Mouse (Mus musculus): ENCODE measurements around the gene Xpot. TPM values are rescaled to one million over a fixed set of nuclear protein-coding genes. Genes with fewer than 3 reads are reported as not detected.

The Xpot gene
- polyA plus RNA-seq, 1 experiment from 2014 or later, result 55.5 TPM

- Histone ChIP-seq H3K27ac (ENCODE audit: low read depth, low read length) (no peak overlapping the region), H3K4me3 (ENCODE audit: low read depth, low read length) (no peak overlapping the region), H3K4me1 (ENCODE audit: control insufficient read depth, insufficient read depth, low read length) (peaks cover 4% of the 10 kb centered on the region; the same call in 1 of the 2 replicates), H3K27me3 (ENCODE audit: control insufficient read depth, insufficient read depth, low read length) (no peaks in the 10 kb centered on the region), H3K36me3 (ENCODE audit: control insufficient read depth, insufficient read depth, low read length) (no peaks in the 10 kb centered on the region), H3K4me2 (no peak overlapping the region), H3K9ac (ENCODE audit: low read length) (no peak overlapping the region), H3K9me3 (ENCODE audit: control insufficient read depth, low read length) (no peaks in the 10 kb centered on the region)
- DNase-seq (ENCODE audit: low spot score, missing footprints) (peak; percentile 75), ATAC-seq (ENCODE audit: low FRiP score) (no peak)
- 90% methylated on average over 10 of the region's 10 CpGs for WGBS
Measured at GRCm38 (mm10) chr10:121627216-121627852, 1.2 kb upstream of the Xpot start.

- Histone ChIP-seq H3K4me3 (ENCODE audit: low read depth, low read length) (peak overlapping the region; percentile 75), H3K27ac (ENCODE audit: low read depth, low read length) (peak overlapping the region; percentile 78), H3K27me3 (ENCODE audit: control insufficient read depth, insufficient read depth, low read length) (no peaks in the 10 kb centered on the region), H3K4me1 (ENCODE audit: control insufficient read depth, insufficient read depth, low read length) (peaks cover 4% of the 10 kb centered on the region; the same call in 1 of the 2 replicates), H3K36me3 (ENCODE audit: control insufficient read depth, insufficient read depth, low read length) (no peaks in the 10 kb centered on the region), H3K9ac (ENCODE audit: low read length) (peak overlapping the region; percentile 60), H3K4me2 (peak overlapping the region; percentile 64), H3K9me3 (ENCODE audit: control insufficient read depth, low read length) (no peaks in the 10 kb centered on the region)
- ATAC-seq (ENCODE audit: low FRiP score) (no peak), DNase-seq (ENCODE audit: low spot score, missing footprints) (no peak)
- WGBS, result under 1% methylated on average over 41 of the region's 41 CpGs
Measured at GRCm38 (mm10) chr10:121625407-121626185, 536 bp downstream of the Xpot start.

DNA sequence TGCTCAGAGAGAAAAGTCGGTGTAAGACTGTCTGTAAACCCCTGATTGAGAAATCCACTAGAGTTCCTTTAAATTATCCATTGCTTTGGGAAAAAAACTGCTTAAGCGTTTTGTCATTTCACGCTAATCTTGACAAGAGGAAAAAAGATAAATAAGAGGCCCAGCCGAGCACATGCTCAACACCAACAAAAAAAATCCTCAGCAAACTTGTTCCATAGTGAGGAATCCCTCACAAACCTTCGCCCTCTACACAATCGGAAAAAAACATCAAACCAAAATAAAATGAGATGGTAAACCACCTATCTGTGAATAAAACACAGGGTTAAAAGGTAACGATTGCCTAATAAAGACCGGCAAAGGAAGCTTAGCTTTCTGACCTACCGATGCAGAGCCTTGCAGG, 1.1 kb downstream of the Xpot start:
- H3K4me3 ChIP-seq (ENCODE audit: low read depth, low read length), result peak overlapping the region; percentile 75
- peak overlapping the region; percentile 60 for H3K9ac ChIP-seq (ENCODE audit: low read length)
- no peaks in the 10 kb centered on the region for H3K27me3 ChIP-seq (ENCODE audit: control insufficient read depth, insufficient read depth, low read length)
- H3K27ac ChIP-seq (ENCODE audit: low read depth, low read length), result no peak overlapping the region
- WGBS, result 26% methylated on average over 9 of the region's 9 CpGs
- no peaks in the 10 kb centered on the region for H3K9me3 ChIP-seq (ENCODE audit: control insufficient read depth, low read length)
- H3K36me3 ChIP-seq (ENCODE audit: control insufficient read depth, insufficient read depth, low read length), result no peaks in the 10 kb centered on the region
- no peak for ATAC-seq (ENCODE audit: low FRiP score)
- peaks cover 4% of the 10 kb centered on the region; the same call in 1 of the 2 replicates for H3K4me1 ChIP-seq (ENCODE audit: control insufficient read depth, insufficient read depth, low read length)
- H3K4me2 ChIP-seq, result peak overlapping the region; percentile 64
- no peak for DNase-seq (ENCODE audit: low spot score, missing footprints)

GRCm38 (mm10) chr10:121623670-121624069, 2.5 kb downstream of the Xpot start:
- 91% methylated on average over 7 of the region's 7 CpGs for WGBS
- ATAC-seq (ENCODE audit: low FRiP score) (no peak), DNase-seq (ENCODE audit: low spot score, missing footprints) (no peak)
- Histone ChIP-seq H3K9me3 (ENCODE audit: control insufficient read depth, low read length) (no peaks in the 10 kb centered on the region), H3K27me3 (ENCODE audit: control insufficient read depth, insufficient read depth, low read length) (no peaks in the 10 kb centered on the region), H3K27ac (ENCODE audit: low read depth, low read length) (no peak overlapping the region), H3K4me3 (ENCODE audit: low read depth, low read length) (no peak overlapping the region), H3K9ac (ENCODE audit: low read length) (no peak overlapping the region), H3K4me1 (ENCODE audit: control insufficient read depth, insufficient read depth, low read length) (peaks cover 4% of the 10 kb centered on the region; the same call in 1 of the 2 replicates), H3K4me2 (no peak overlapping the region), H3K36me3 (ENCODE audit: control insufficient read depth, insufficient read depth, low read length) (0 out of 2 replicates have a peak, but pooled peaks cover 2% of the 10 kb centered on the region)

DNA sequence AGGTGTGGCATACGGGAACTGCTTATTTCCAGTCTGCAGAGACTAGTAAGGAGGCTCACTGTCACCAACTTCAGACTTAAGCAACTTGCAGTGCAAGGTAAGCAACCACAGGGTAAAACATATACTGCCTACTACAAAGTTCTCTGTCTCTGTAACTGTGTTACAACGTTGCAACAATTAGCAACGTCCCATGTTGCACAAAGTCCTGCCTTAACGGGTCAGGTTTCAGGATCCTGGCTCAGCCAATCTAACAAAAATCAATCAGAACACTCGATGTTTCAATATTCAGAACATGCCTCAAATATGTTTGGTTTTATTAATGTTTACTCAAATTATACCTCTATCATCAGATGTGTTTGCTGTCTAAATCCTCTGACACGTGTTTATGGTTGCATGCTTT, 3.7 kb downstream of the Xpot start:
- 94% methylated on average over 6 of the region's 6 CpGs for WGBS
- H3K4me2 ChIP-seq, result no peak overlapping the region
- 0 out of 2 replicates have a peak, but pooled peaks cover 4% of the 10 kb centered on the region for H3K36me3 ChIP-seq (ENCODE audit: control insufficient read depth, insufficient read depth, low read length)

GRCm38 (mm10) chr10:121615935-121616334, 10.2 kb downstream of the Xpot start:
- Histone ChIP-seq H3K9ac (ENCODE audit: low read length) (no peak overlapping the region), H3K4me3 (ENCODE audit: low read depth, low read length) (no peak overlapping the region), H3K36me3 (ENCODE audit: control insufficient read depth, insufficient read depth, low read length) (peaks cover 18% of the 10 kb centered on the region; the same call in 1 of the 2 replicates), H3K4me2 (no peak overlapping the region), H3K27me3 (ENCODE audit: control insufficient read depth, insufficient read depth, low read length) (no peaks in the 10 kb centered on the region), H3K27ac (ENCODE audit: low read depth, low read length) (no peak overlapping the region), H3K9me3 (ENCODE audit: control insufficient read depth, low read length) (no peaks in the 10 kb centered on the region), H3K4me1 (ENCODE audit: control insufficient read depth, insufficient read depth, low read length) (no peaks in the 10 kb centered on the region)
- ATAC-seq (ENCODE audit: low FRiP score), result no peak
- DNase-seq (ENCODE audit: low spot score, missing footprints), result no peak
- 43% methylated on average over 7 of the region's 7 CpGs for WGBS

More for the DNA sequence above, 3.7 kb downstream of the Xpot start:
- Histone ChIP-seq H3K9me3 (ENCODE audit: control insufficient read depth, low read length) (no peaks in the 10 kb centered on the region), H3K4me1 (ENCODE audit: control insufficient read depth, insufficient read depth, low read length) (peaks cover 4% of the 10 kb centered on the region; the same call in 1 of the 2 replicates), H3K4me3 (ENCODE audit: low read depth, low read length) (no peak overlapping the region), H3K27me3 (ENCODE audit: control insufficient read depth, insufficient read depth, low read length) (no peaks in the 10 kb centered on the region), H3K9ac (ENCODE audit: low read length) (no peak overlapping the region), H3K27ac (ENCODE audit: low read depth, low read length) (no peak overlapping the region)
- DNase-seq (ENCODE audit: low spot score, missing footprints), result no peak
- ATAC-seq (ENCODE audit: low FRiP score), result no peak

DNA sequence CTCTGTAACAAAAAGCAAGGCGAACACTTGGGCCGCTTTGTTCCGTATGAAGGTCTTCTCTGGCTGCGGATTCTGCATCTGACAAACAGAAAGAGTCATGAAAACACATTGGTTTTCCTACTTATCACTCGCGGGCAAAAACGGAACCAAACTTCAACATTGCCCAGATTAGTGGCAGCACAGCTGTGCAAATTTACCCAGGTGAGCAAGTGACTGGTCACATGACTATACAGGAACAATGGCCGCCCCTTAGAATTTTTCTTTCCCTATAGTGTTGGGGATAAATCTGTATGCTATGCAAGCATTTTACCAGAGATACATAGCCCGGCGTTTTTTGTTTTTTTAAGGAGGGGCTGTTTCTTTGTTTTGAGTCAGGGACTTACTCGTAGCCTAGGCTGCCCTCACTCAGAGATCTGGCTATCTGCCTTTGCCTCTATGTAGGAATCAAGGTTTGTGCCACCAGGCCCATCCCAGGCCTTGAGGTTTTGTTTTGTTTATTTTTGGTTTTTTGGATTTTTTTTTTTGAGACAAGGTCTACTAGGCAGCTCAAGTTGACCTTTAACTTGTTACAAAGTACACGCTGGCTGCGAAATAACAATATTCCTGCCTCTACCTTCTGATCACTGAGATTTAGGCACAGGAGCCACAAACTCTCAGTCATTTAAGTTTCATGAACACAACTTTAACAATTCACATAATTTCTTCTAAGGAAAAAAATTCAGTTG, 10.8 kb downstream of the Xpot start:
- DNase-seq (ENCODE audit: low spot score, missing footprints) (no peak), ATAC-seq (ENCODE audit: low FRiP score) (no peak)
- no peaks in the 10 kb centered on the region for H3K4me1 ChIP-seq (ENCODE audit: control insufficient read depth, insufficient read depth, low read length)

DNA sequence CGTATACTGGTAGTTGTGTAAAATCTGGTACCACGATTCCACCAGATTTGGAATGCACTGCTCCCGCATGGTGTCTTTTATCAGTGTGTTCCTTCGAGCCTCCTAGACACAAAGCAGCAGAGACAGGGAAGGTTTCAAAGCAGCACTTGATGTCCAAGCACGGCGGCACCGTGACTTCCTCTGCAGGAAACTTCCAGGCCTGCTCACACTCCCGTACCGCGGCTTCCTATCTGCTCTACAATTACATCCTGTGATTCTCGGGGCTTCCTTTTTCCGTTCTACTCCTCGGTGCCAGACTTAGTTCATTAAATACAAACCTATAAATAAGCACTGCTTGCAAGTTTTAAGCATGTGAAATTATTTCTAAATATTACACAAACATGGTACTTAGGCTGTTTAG, 12.6 kb downstream of the Xpot start:
- Histone ChIP-seq H3K4me1 (ENCODE audit: control insufficient read depth, insufficient read depth, low read length) (no peaks in the 10 kb centered on the region), H3K4me2 (no peak overlapping the region), H3K9me3 (ENCODE audit: control insufficient read depth, low read length) (no peaks in the 10 kb centered on the region), H3K9ac (ENCODE audit: low read length) (no peak overlapping the region), H3K4me3 (ENCODE audit: low read depth, low read length) (no peak overlapping the region), H3K27me3 (ENCODE audit: control insufficient read depth, insufficient read depth, low read length) (no peaks in the 10 kb centered on the region), H3K36me3 (ENCODE audit: control insufficient read depth, insufficient read depth, low read length) (peaks cover 26% of the 10 kb centered on the region), H3K27ac (ENCODE audit: low read depth, low read length) (no peak overlapping the region)
- WGBS, result 95% methylated on average over 13 of the region's 13 CpGs
- ATAC-seq (ENCODE audit: low FRiP score) (no peak), DNase-seq (ENCODE audit: low spot score, missing footprints) (no peak)

More for the DNA sequence above, 10.8 kb downstream of the Xpot start:
- Histone ChIP-seq H3K36me3 (ENCODE audit: control insufficient read depth, insufficient read depth, low read length) (peaks cover 21% of the 10 kb centered on the region; the same call in 1 of the 2 replicates), H3K9me3 (ENCODE audit: control insufficient read depth, low read length) (no peaks in the 10 kb centered on the region), H3K9ac (ENCODE audit: low read length) (no peak overlapping the region), H3K4me2 (no peak overlapping the region), H3K27me3 (ENCODE audit: control insufficient read depth, insufficient read depth, low read length) (no peaks in the 10 kb centered on the region), H3K27ac (ENCODE audit: low read depth, low read length) (no peak overlapping the region), H3K4me3 (ENCODE audit: low read depth, low read length) (no peak overlapping the region)
- 92% methylated on average over 13 of the region's 13 CpGs for WGBS

Measured in midbrain, embryonic 11.5 days (tissue).